In the genomic region with DNA sequence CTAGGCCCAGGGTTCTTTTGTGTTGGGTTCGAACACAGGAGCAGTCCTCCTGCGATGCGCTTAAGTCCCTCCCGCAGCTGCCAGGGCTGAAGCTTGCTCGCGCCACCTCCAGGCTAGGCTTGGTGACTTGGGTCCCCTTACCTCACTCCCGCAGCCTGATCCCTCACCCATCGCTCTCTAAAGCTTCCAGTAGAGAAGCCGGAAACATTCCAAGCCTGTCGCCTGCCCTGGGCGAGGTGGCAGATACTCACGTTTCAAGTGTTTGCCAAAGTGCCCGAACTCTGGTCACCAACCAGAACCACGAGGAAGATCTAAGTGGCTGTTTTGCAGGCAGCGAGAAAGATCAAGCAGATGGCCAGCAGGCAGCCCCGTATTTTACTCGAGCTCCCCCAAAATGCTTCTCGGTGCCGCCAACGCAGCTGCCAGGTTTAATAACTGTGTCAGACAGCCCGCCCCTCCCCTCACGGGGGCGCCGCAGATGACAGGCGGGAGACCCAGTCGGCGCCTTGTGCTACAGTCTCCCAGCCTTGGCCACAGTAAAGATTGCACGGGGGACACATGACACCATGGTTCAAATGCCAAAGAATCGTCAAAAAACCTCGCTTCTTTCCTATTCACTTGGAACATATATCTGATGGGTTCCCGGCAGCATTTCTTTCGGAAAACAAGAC, we compare ENCODE assay signal across 8 mouse cellular contexts. TPM values are rescaled to one million over a fixed set of nuclear protein-coding genes. Genes with fewer than 3 reads are reported as not detected.
A peak's percentile ranks its signal among the peaks of the same experiment; 100 is the strongest.
DNase-seq lines count a peak whose midpoint lies in the region; ATAC-seq and TF ChIP-seq lines count a peak whose summit lies in the region.

No protein-coding gene starts in this region.

- H3K27ac ChIP-seq in testis, adult 2 months (ENCODE audit: control insufficient read depth, insufficient read depth, low read depth, low read length), result no peak overlapping the region
- H3K27ac ChIP-seq in embryonic facial prominence, embryonic 13.5 days, result no peak overlapping the region
- no peak overlapping the region for H3K27ac ChIP-seq in heart, postnatal 0 days (ENCODE audit: low read depth)
- no peak overlapping the region for H3K27ac ChIP-seq in liver, embryonic 12.5 days

- no peak for TF ChIP-seq CTCF in testis, adult 2 months (IDR thresholded peaks at IDR 0.05; ENCODE audit: control insufficient read depth, insufficient read depth, insufficient replicate concordance, low read depth, low read length)
- TF ChIP-seq CTCF in heart, postnatal 0 days (IDR thresholded peaks at IDR 0.05; ENCODE audit: low read depth), result peak; percentile 43

- TF ChIP-seq POLR2A in testis, adult 2 months (IDR thresholded peaks at IDR 0.05; ENCODE audit: control insufficient read depth, low read depth, low read length), result no peak

- peak overlapping the region; percentile 11 for H3K4me3 ChIP-seq in testis, adult 2 months (ENCODE audit: control insufficient read depth, low read depth, low read length)
- H3K4me3 ChIP-seq in embryonic facial prominence, embryonic 13.5 days, result peak overlapping the region; percentile 41
- H3K4me3 ChIP-seq in heart, postnatal 0 days (ENCODE audit: low read depth, low read length), result peak overlapping the region; percentile 49
- peak overlapping the region; percentile 34 for H3K4me3 ChIP-seq in liver, embryonic 12.5 days

- no peak for DNase-seq in testis, postnatal 14 days (ENCODE audit: low spot score)
- peak; percentile 59 for DNase-seq in heart, postnatal 0 days (ENCODE audit: low spot score)
- peak; percentile 41 to 67 for DNase-seq in kidney, postnatal 36 days
- peak; percentile 65 for DNase-seq in neural tube, embryonic 10.5 days (ENCODE audit: extremely low spot score, low spot score)
- DNase-seq in thymus, postnatal 25 days, result peak; percentile 48

- ATAC-seq in embryonic facial prominence, embryonic 13.5 days (ENCODE audit: insufficient number of reproducible peaks, insufficient read depth, low FRiP score, low TSS enrichment, low read depth), result no peak
- peak; percentile 51; the same call in 1 of the 2 replicates for ATAC-seq in heart, postnatal 0 days (ENCODE audit: insufficient read depth, low read depth)
- ATAC-seq in liver, embryonic 12.5 days, result no peak

- H3K27me3 ChIP-seq in testis, adult 2 months (ENCODE audit: control insufficient read depth, insufficient read depth, low read length), result no peaks in the 10 kb centered on the region
- H3K27me3 ChIP-seq in embryonic facial prominence, embryonic 13.5 days, result peaks cover 45% of the 10 kb centered on the region
- H3K27me3 ChIP-seq in heart, postnatal 0 days (ENCODE audit: control insufficient read depth, insufficient read depth, low read length), result peaks cover 40% of the 10 kb centered on the region
- peaks cover 76% of the 10 kb centered on the region for H3K27me3 ChIP-seq in liver, embryonic 12.5 days (replicated peaks)

- TF ChIP-seq EP300 in heart, postnatal 0 days (IDR thresholded peaks at IDR 0.05; ENCODE audit: low read depth), result no peak

- peak overlapping the region; percentile 53 for H3K9ac ChIP-seq in embryonic facial prominence, embryonic 13.5 days
- peak overlapping the region; percentile 17; the same call in 1 of the 2 replicates for H3K9ac ChIP-seq in heart, postnatal 0 days (replicated peaks; ENCODE audit: low read depth, low read length)
- H3K9ac ChIP-seq in liver, embryonic 12.5 days, result no peak overlapping the region

- peaks cover 13% of the 10 kb centered on the region for H3K4me1 ChIP-seq in testis, adult 2 months (ENCODE audit: control insufficient read depth, insufficient read depth, low read length)
- H3K4me1 ChIP-seq in embryonic facial prominence, embryonic 13.5 days, result peaks cover 23% of the 10 kb centered on the region
- peaks cover 13% of the 10 kb centered on the region for H3K4me1 ChIP-seq in heart, postnatal 0 days (ENCODE audit: control insufficient read depth, insufficient read depth)
- H3K4me1 ChIP-seq in liver, embryonic 12.5 days, result 0 out of 2 replicates have a peak, but pooled peaks cover 11% of the 10 kb centered on the region

- H3K36me3 ChIP-seq in testis, adult 2 months (ENCODE audit: control insufficient read depth, insufficient read depth, low read length), result no peaks in the 10 kb centered on the region
- no peaks in the 10 kb centered on the region for H3K36me3 ChIP-seq in embryonic facial prominence, embryonic 13.5 days
- no peaks in the 10 kb centered on the region for H3K36me3 ChIP-seq in heart, postnatal 0 days (replicated peaks; ENCODE audit: control insufficient read depth, insufficient read depth, low read length)
- no peaks in the 10 kb centered on the region for H3K36me3 ChIP-seq in liver, embryonic 12.5 days

- peak overlapping the region; percentile 77 for H3K4me2 ChIP-seq in embryonic facial prominence, embryonic 13.5 days
- H3K4me2 ChIP-seq in heart, postnatal 0 days (ENCODE audit: low read depth, low read length), result peak overlapping the region; percentile 83
- H3K4me2 ChIP-seq in liver, embryonic 12.5 days, result peak overlapping the region; percentile 55

- no peaks in the 10 kb centered on the region for H3K9me3 ChIP-seq in embryonic facial prominence, embryonic 13.5 days
- no peaks in the 10 kb centered on the region for H3K9me3 ChIP-seq in heart, postnatal 0 days (replicated peaks; ENCODE audit: control insufficient read depth, low read length)
- H3K9me3 ChIP-seq in liver, embryonic 12.5 days (replicated peaks), result no peaks in the 10 kb centered on the region

- WGBS in embryonic facial prominence, embryonic 13.5 days, result under 1% methylated on average over 32 of the region's 32 CpGs
- WGBS in heart, postnatal 0 days, result under 1% methylated on average over 32 of the region's 32 CpGs
- WGBS in liver, embryonic 12.5 days (ENCODE audit: insufficient replicate concordance), result 3% methylated on average over 32 of the region's 32 CpGs

RNA-seq across cellular contexts. Expression of a gene that starts 2.2 kb away (rescaled TPM):
- 0.53 and 2.4 TPM in 2 replicates for polyA plus RNA-seq in testis, adult 2 months (2012; rRNA removed)
- 25.5 and 27.9 TPM in 2 replicates for polyA plus RNA-seq in embryonic facial prominence, embryonic 13.5 days (2015; fragmentation: Nextera tagmentation; extraction: Ambion mirVana)
- 6.1 and 11.0 TPM in 2 replicates for total RNA-seq in heart, postnatal 0 days (2014; rRNA removed; ENCODE audit: low replicate concordance)
- polyA plus RNA-seq in heart, postnatal 0 days (2015; fragmentation: Nextera tagmentation; extraction: Ambion mirVana), result 4.9 and 6.0 TPM in 2 replicates
- 4.0 and 5.2 TPM in 2 replicates for polyA plus RNA-seq in liver, embryonic 12.5 days (2016; fragmentation: Nextera tagmentation; extraction: Ambion mirVana)
